Mouse (Mus musculus): ENCODE results near the gene Cdk4.
A peak's percentile ranks its signal among the peaks of the same experiment; 100 is the strongest.

Gene Cdk4

GRCm38 (mm10) chr10:127101151-127101550, 37.8 kb downstream of the Cdk4 start:
- DNase-seq, result no peak

GRCm38 (mm10) chr10:127103631-127104030, 40.3 kb downstream of the Cdk4 start:
- DNase-seq, result no peak

- peak; percentile 83 for DNase-seq
These were observed 44.4 kb downstream of the Cdk4 start for GRCm38 (mm10) chr10:127107563-127108261.

GRCm38 (mm10) chr10:127108262-127108583, 44.9 kb downstream of the Cdk4 start:
- no peak for DNase-seq

GRCm38 (mm10) chr10:127111001-127111887, 47.9 kb downstream of the Cdk4 start:
- no peak for DNase-seq

GRCm38 (mm10) chr10:127114408-127114807, 51.1 kb downstream of the Cdk4 start:
- DNase-seq, result no peak

GRCm38 (mm10) chr10:127115068-127115467, 51.7 kb downstream of the Cdk4 start:
- DNase-seq, result no peak

Measured in heart, adult 11 months (tissue).